Mouse (Mus musculus): ENCODE measurements around the gene Polr3g. TPM values are rescaled to one million over a fixed set of nuclear protein-coding genes. Genes with fewer than 3 reads are reported as not detected.
"Not testable (repeated sequence)": the region's sequence is repeated elsewhere in the genome, so short reads cannot be mapped to it uniquely, and the experiment has no call there.

Polr3g gene
- polyA plus RNA-seq, 1 experiment, result 5.2 TPM

GRCm38 (mm10) chr13:81657351-81658052 is 53.3 kb downstream of the Polr3g start, which contains the start of gene Lysmd3:
Lysmd3 (plus strand) TSS chr13:81657663.
- peak; percentile 95 to 96 for DNase-seq
- Histone ChIP-seq H3K27ac (ENCODE audit: insufficient read depth, low read length) (peak within 1 kb of the TSS; percentile 81), H3K4me3 (replicated peaks; ENCODE audit: insufficient read depth, low read depth, low read length) (peak within 1 kb of the TSS; percentile 93), H3K4me1 (ENCODE audit: control insufficient read depth, insufficient read depth, low read length) (peaks cover 8% of the 10 kb centered on the region; the same call in 1 of the 2 replicates), H3K27me3 (ENCODE audit: control insufficient read depth, insufficient read depth, low read length) (no peaks in the 10 kb centered on the region)
- TF ChIP-seq CTCF (IDR thresholded peaks at IDR 0.05; ENCODE audit: borderline replicate concordance, insufficient read depth, low read depth, low read length), result no peak
- peak; percentile 87 for TF ChIP-seq POLR2A (IDR thresholded peaks at IDR 0.05; ENCODE audit: borderline replicate concordance, insufficient read depth, low read length)
- under 1% methylated on average over 73 of the region's 73 CpGs for WGBS

- peaks cover 8% of the 10 kb centered on the region; the same call in 1 of the 2 replicates for H3K4me1 ChIP-seq (ENCODE audit: control insufficient read depth, insufficient read depth, low read length)
- WGBS, result 9% methylated on average over 5 of the region's 5 CpGs
- H3K4me3 ChIP-seq (replicated peaks; ENCODE audit: insufficient read depth, low read depth, low read length), result peak overlapping the region; percentile 93
- no peak for DNase-seq
- H3K27me3 ChIP-seq (ENCODE audit: control insufficient read depth, insufficient read depth, low read length), result no peaks in the 10 kb centered on the region
- H3K27ac ChIP-seq (ENCODE audit: insufficient read depth, low read length), result peak overlapping the region; percentile 70
- TF ChIP-seq CTCF (IDR thresholded peaks at IDR 0.05; ENCODE audit: borderline replicate concordance, insufficient read depth, low read depth, low read length) (no peak), POLR2A (IDR thresholded peaks at IDR 0.05; ENCODE audit: borderline replicate concordance, insufficient read depth, low read length) (no peak)
Measured at GRCm38 (mm10) chr13:81657008-81657350, 53.8 kb downstream of the Polr3g start.

- H3K4me1 ChIP-seq (ENCODE audit: control insufficient read depth, insufficient read depth, low read length), result peaks cover 8% of the 10 kb centered on the region; the same call in 1 of the 2 replicates
- H3K4me3 ChIP-seq (replicated peaks; ENCODE audit: insufficient read depth, low read depth, low read length), result no peak overlapping the region
- 41% methylated on average over 14 of the region's 14 CpGs for WGBS
- TF ChIP-seq POLR2A (IDR thresholded peaks at IDR 0.05; ENCODE audit: borderline replicate concordance, insufficient read depth, low read length) (no peak), CTCF (IDR thresholded peaks at IDR 0.05; ENCODE audit: borderline replicate concordance, insufficient read depth, low read depth, low read length) (no peak)
- no peak overlapping the region for H3K27ac ChIP-seq (ENCODE audit: insufficient read depth, low read length)
- DNase-seq, result peak in 1 of 2 experiments; percentile 21
- no peaks in the 10 kb centered on the region for H3K27me3 ChIP-seq (ENCODE audit: control insufficient read depth, insufficient read depth, low read length)
Measured at GRCm38 (mm10) chr13:81656091-81656850, 54.5 kb downstream of the Polr3g start.

GRCm38 (mm10) chr13:81650382-81650781 is 60.4 kb downstream of the Polr3g start:
- WGBS, result 86% methylated on average over 5 of the region's 6 CpGs
- not testable (repeated sequence) for H3K4me1 ChIP-seq (ENCODE audit: control insufficient read depth, insufficient read depth, low read length); H3K27me3 ChIP-seq (ENCODE audit: control insufficient read depth, insufficient read depth, low read length); H3K27ac ChIP-seq (ENCODE audit: insufficient read depth, low read length); DNase-seq; H3K4me3 ChIP-seq (replicated peaks; ENCODE audit: insufficient read depth, low read depth, low read length)

DNA sequence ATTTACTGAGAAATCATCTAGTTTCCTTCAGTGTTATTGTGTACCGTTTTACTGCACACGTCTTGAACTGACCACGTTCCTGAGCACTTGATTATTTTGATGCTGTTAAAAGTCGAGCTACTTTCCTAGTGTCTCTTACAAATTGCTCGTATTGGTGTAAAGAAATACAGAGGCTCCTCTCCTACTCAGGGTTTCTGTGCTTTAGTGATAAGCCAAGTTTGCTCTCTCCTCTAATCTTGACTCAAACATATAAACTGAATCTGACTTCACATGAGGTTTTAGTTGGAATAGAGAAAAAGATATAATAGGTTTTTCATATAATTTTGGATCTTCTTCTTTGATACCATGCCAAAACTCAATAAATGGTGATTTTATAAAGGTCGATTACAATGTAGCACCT is 64.5 kb downstream of the Polr3g start:
- WGBS, result 87% methylated on average over 6 of the region's 6 CpGs
- H3K27ac ChIP-seq (ENCODE audit: insufficient read depth, low read length), result no peak overlapping the region
- H3K4me3 ChIP-seq (replicated peaks; ENCODE audit: insufficient read depth, low read depth, low read length), result no peak overlapping the region
- H3K4me1 ChIP-seq (ENCODE audit: control insufficient read depth, insufficient read depth, low read length), result no peaks in the 10 kb centered on the region
- TF ChIP-seq CTCF (IDR thresholded peaks at IDR 0.05; ENCODE audit: borderline replicate concordance, insufficient read depth, low read depth, low read length) (no peak), POLR2A (IDR thresholded peaks at IDR 0.05; ENCODE audit: borderline replicate concordance, insufficient read depth, low read length) (no peak)
- no peaks in the 10 kb centered on the region for H3K27me3 ChIP-seq (ENCODE audit: control insufficient read depth, insufficient read depth, low read length)
- no peak for DNase-seq

DNA sequence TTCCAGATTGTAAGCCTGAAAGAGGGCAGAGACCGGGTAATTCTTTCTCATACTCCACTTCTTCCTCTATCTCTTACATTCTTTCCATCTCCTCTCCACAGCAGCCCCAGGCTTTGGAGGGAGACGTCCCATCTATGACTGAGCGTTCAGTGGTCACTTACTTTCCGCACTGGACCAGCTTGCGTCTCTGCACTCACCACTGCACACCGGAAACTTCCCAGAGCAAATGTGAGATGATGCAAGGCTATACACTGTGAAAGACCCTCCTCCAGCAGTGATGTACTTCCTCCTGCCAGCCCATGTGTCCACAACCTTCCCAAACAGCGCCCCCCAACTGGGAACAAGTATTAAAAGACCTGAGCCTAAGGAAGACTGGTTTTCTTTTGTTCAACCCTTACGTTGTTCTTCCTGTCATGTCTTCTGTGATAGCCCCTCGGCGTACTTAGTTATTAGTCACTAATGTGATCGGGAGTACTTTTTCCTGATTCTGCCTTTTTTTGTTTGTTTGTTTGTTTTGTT is 66.7 kb downstream of the Polr3g start:
- TF ChIP-seq POLR2A (IDR thresholded peaks at IDR 0.05; ENCODE audit: borderline replicate concordance, insufficient read depth, low read length) (no peak), CTCF (IDR thresholded peaks at IDR 0.05; ENCODE audit: borderline replicate concordance, insufficient read depth, low read depth, low read length) (no peak)
- Histone ChIP-seq H3K4me3 (replicated peaks; ENCODE audit: insufficient read depth, low read depth, low read length) (no peak overlapping the region), H3K27me3 (ENCODE audit: control insufficient read depth, insufficient read depth, low read length) (no peaks in the 10 kb centered on the region), H3K27ac (ENCODE audit: insufficient read depth, low read length) (no peak overlapping the region), H3K4me1 (ENCODE audit: control insufficient read depth, insufficient read depth, low read length) (no peaks in the 10 kb centered on the region)
- DNase-seq, result no peak
- WGBS, result 89% methylated on average over 11 of the region's 11 CpGs

GRCm38 (mm10) chr13:81642491-81643149 is 68.2 kb downstream of the Polr3g start:
- H3K4me3 ChIP-seq (replicated peaks; ENCODE audit: insufficient read depth, low read depth, low read length), result no peak overlapping the region
- H3K4me1 ChIP-seq (ENCODE audit: control insufficient read depth, insufficient read depth, low read length), result no peaks in the 10 kb centered on the region
- H3K27ac ChIP-seq (ENCODE audit: insufficient read depth, low read length), result no peak overlapping the region
- TF ChIP-seq CTCF (IDR thresholded peaks at IDR 0.05; ENCODE audit: borderline replicate concordance, insufficient read depth, low read depth, low read length) (no peak), POLR2A (IDR thresholded peaks at IDR 0.05; ENCODE audit: borderline replicate concordance, insufficient read depth, low read length) (no peak)
- 57% methylated on average over 7 of the region's 7 CpGs for WGBS
- DNase-seq, result no peak
- no peaks in the 10 kb centered on the region for H3K27me3 ChIP-seq (ENCODE audit: control insufficient read depth, insufficient read depth, low read length)

Measured in cerebellum, adult 2 months (tissue).